Mouse (Mus musculus): Measurements from ENCODE around the gene Kmt5a.

GRCm38 (mm10) chr5:124481714-124482113, 42.0 kb downstream of the Kmt5a start:
- TF ChIP-seq CHD2 (IDR thresholded peaks at IDR 0.05; ENCODE audit: low read depth, low read length) (no peak), ZNF384 (IDR thresholded peaks at IDR 0.05; ENCODE audit: low read depth, low read length) (no peak)
